Mouse (Mus musculus): ENCODE results near the gene Mesd. TPM values are rescaled to one million over a fixed set of nuclear protein-coding genes. Genes with fewer than 3 reads are reported as not detected.

Mesd gene
- polyA plus RNA-seq, 1 experiment from 2014 or later: 73.4 TPM

Other genes with a start within 250 kb of the Mesd start
- gene Il16, start 138.7 kb upstream of the Mesd start, polyA plus RNA-seq (2014; fragmentation: Nextera tagmentation; extraction: Ambion mirVana): 1.5 and 2.1 TPM in 2 replicates
- 3.6 and 5.2 TPM in 2 replicates for gene Cfap161, start 89.6 kb upstream of the Mesd start, polyA plus RNA-seq (2014; fragmentation: Nextera tagmentation; extraction: Ambion mirVana)
- gene Tlnrd1, start 161 bp upstream of the Mesd start, polyA plus RNA-seq (2014; fragmentation: Nextera tagmentation; extraction: Ambion mirVana): 13.9 and 14.9 TPM in 2 replicates
- gene Cemip, start 202.0 kb downstream of the Mesd start, polyA plus RNA-seq (2014; fragmentation: Nextera tagmentation; extraction: Ambion mirVana): 0.72 and 0.82 TPM in 2 replicates

Data from heart, embryonic 11.5 days (tissue).